Mouse (Mus musculus): ENCODE measurements around the gene Avpi1.

DNA sequence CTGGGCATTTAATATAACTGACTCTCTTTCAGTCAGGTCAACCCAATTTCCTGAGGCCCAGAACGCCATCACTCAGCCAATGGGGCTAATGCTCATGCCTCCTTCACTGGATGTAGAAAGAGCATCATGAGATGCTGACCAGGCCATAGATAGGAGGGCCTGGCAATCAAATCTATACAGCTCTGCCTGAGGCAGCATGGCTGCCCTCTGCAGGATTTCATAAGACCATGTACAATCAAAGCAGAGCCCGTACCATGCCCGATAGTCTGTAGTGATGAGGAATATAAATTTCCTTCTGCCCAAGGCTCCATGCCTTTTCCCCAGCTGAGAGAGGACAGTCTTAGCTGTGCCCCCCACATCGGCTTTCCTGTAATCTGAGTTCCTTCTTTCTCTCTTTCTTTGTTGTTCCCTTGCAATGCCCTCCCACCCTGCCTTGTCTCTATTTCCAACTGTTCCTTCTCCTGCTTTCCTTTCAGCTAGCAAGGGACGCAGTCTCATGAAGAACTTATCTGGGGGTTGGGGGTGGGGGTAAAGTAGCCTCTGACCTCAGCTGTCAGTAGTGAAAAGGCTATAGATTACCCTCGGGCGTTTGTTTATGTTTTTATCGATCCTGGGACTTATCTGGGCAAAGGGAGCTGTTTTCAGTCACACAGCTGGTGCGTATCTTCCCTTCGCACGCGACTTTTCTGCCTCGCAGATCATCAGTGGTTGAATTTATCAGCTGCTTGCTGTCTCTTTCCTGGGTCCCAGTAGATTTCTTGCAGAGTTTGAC is 29.6 kb upstream of the Avpi1 start:
- TF ChIP-seq POLR2A (IDR thresholded peaks at IDR 0.05; ENCODE audit: low read depth, low read length) (no peak), CTCF (IDR thresholded peaks at IDR 0.05; ENCODE audit: extremely low read depth, insufficient read length, insufficient replicate concordance, low read depth, low read length) (no peak)
